Mouse (Mus musculus): ENCODE results near the gene Nt5dc1.

GRCm38 (mm10) chr10:34449469-34449868 lies 31.1 kb upstream of the Nt5dc1 start:
- TF ChIP-seq CTCF (IDR thresholded peaks at IDR 0.05; ENCODE audit: low read depth, low read length) (no peak), POLR2A (IDR thresholded peaks at IDR 0.05; ENCODE audit: insufficient read depth, low read length) (no peak)
